Mouse (Mus musculus) embryonic facial prominence, embryonic 14.5 days (tissue): ENCODE measurements around the gene Togaram1. TPM values are rescaled to one million over a fixed set of nuclear protein-coding genes. Genes with fewer than 3 reads are reported as not detected.

ENCODE experiments used
- ATAC-seq: fragments of 200-750 bp; cut with Nextera tagmentation; 2 replicates; pipeline ENCODE4 v1.8.0; 2017; ENCODE audit warnings: low read depth, moderate number of reproducible peaks, moderate TSS enrichment
- DNase-seq: peaks from one replicate; pipeline ENCODE4 v3.0.0-alpha.2; 2015; ENCODE audit warnings: low spot score
- H3K27ac ChIP-seq: fragments of 300-500 bp; sonication (generic); replicated peaks from 2 replicates; pipeline ENCODE4 v1.5.1; 2014; ENCODE audit warnings: low read depth, mild to moderate bottlenecking, low read length, moderate library complexity
- H3K27me3 ChIP-seq: fragments of 300-500 bp; sonication (generic); replicated peaks from 2 replicates; pipeline ENCODE4 v1.6.1; 2014; ENCODE audit warnings: low read length; ENCODE audit not compliant: control insufficient read depth, insufficient read depth
- H3K36me3 ChIP-seq: fragments of 300-500 bp; sonication (generic); 2 replicates; pipeline ENCODE4 v1.6.1; 2014; ENCODE audit warnings: low read length, mixed read lengths; ENCODE audit not compliant: control insufficient read depth, insufficient read depth
- H3K4me1 ChIP-seq: fragments of 300-500 bp; sonication (generic); 2 replicates; pipeline ENCODE4 v1.6.1; 2014; ENCODE audit warnings: antibody characterized with exemption, low read length; ENCODE audit not compliant: control insufficient read depth, insufficient read depth
- H3K4me2 ChIP-seq: fragments of 300-500 bp; sonication (generic); 2 replicates; pipeline ENCODE4 v1.6.1; 2014; ENCODE audit warnings: low read depth, mild to moderate bottlenecking, low read length, moderate library complexity, mixed read lengths
- H3K4me3 ChIP-seq: fragments of 300-500 bp; sonication (generic); 2 replicates; pipeline ENCODE4 v1.5.1; 2014; ENCODE audit warnings: low read depth, mild to moderate bottlenecking, low read length
- H3K9ac ChIP-seq: fragments of 300-500 bp; sonication (generic); 2 replicates; pipeline ENCODE4 v1.6.1; 2014; ENCODE audit warnings: low read depth, mild to moderate bottlenecking, low read length, moderate library complexity, mixed read lengths
- H3K9me3 ChIP-seq: fragments of 300-500 bp; sonication (generic); 2 replicates; pipeline ENCODE4 v1.6.1; 2016; ENCODE audit warnings: low read length; ENCODE audit not compliant: control insufficient read depth
- WGBS: fragments of 180-500 bp; shearing (Covaris S2); extraction: QIAGEN DNeasy Blood & Tissue Kit; methylation state at CpG from one replicate; pipeline ENCODE4 v1.1.7; 2014; 5-methylcytosine and 5-hydroxymethylcytosine counted together
- polyA plus RNA-seq: library from polyadenylated mRNA; unstranded; fragments of >200 nt; fragmentation: Nextera tagmentation; extraction: Ambion mirVana; gene quantifications from 2 replicates; pipeline ENCODE4 v1.2.1, GENCODE M21; 2014

Togaram1 gene
- polyA plus RNA-seq, 1 experiment from 2014 or later: 28.6 TPM

DNA sequence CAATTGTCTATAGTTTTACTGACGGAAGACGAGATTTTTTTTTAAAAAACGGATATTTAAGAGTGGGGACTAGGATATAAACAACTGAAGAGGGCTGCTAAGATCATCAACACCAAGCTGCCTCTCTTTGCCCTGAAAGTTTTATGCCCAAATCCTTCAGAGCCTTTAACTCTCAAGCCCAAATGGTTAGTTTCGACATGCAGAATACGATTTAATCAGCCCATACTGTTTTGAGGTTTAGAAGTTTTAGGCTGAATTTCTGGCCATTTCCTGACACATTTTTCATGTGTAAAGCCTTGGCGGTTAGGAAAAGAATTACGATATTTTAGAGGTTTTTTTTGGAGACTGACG lies 70.2 kb downstream of the Togaram1 start:
- Histone ChIP-seq H3K27me3 (no peaks in the 10 kb centered on the region), H3K4me2 (peak overlapping the region; percentile 55), H3K9me3 (no peaks in the 10 kb centered on the region), H3K9ac (peak overlapping the region; percentile 95), H3K4me3 (peak overlapping the region; percentile 96), H3K4me1 (peaks cover 18% of the 10 kb centered on the region), H3K27ac (no peak overlapping the region; the same call in 1 of the 2 replicates), H3K36me3 (no peaks in the 10 kb centered on the region)
- WGBS: 48% methylated on average over 8 of the region's 8 CpGs
- DNase-seq (no peak), ATAC-seq (no peak)

- H3K4me3 ChIP-seq: peak within 1 kb of the TSS; percentile 96
- H3K9ac ChIP-seq: peak within 1 kb of the TSS; percentile 95
- no peaks in the 10 kb centered on the region for H3K27me3 ChIP-seq
- ATAC-seq (peak; percentile 96), DNase-seq (peak; percentile 94)
- H3K27ac ChIP-seq: peak within 1 kb of the TSS; percentile 91
- no peaks in the 10 kb centered on the region for H3K36me3 ChIP-seq
- no peaks in the 10 kb centered on the region for H3K9me3 ChIP-seq
- peaks cover 18% of the 10 kb centered on the region for H3K4me1 ChIP-seq
- peak within 1 kb of the TSS; percentile 55 for H3K4me2 ChIP-seq
- WGBS: under 1% methylated on average over 41 of the region's 65 CpGs
Observed at GRCm38 (mm10) chr12:65036190-65036870, 70.7 kb downstream of the Togaram1 start, which contains the start of gene Prpf39. Gene Prpf39, plus strand, starts transcription at chr12:65036333.

DNA sequence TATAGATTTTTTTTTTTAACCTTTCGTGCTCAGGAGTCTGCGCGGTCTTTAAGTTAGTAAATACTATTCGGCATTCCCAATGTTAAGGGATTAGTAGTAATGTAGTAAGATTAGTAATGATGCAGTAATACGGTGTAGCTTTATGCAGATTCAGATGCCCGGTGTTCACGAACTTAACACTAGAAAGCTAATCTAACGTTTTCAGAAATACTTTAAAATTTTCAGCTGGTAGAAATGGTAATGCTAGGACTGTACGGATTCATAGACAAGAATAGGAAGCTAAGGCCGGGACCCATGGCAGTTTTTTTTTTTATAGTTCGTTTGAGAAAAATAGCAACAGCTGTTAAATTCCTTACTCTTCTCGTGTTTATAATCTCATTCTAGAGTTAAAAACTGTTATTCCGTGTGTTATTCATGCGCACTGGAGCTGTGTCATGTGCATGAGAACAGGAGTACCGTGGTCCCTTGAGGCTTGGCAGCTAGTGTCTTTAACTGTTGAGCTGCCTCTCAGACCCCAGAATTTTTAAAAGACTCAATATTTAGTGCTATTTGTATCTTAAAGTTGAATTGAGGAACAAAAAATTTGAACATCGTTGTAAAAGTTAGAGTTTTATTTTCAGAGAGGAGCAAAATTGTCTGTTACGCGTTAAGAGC lies 71.4 kb downstream of the Togaram1 start:
- DNase-seq: peak; percentile 51
- Histone ChIP-seq H3K36me3 (peaks cover 3% of the 10 kb centered on the region; the same call in 1 of the 2 replicates), H3K4me2 (peak overlapping the region; percentile 55), H3K27ac (no peak overlapping the region), H3K27me3 (no peaks in the 10 kb centered on the region), H3K4me3 (peak overlapping the region; percentile 96), H3K9me3 (no peaks in the 10 kb centered on the region), H3K9ac (peak overlapping the region; percentile 95), H3K4me1 (peaks cover 18% of the 10 kb centered on the region)
- 15% methylated on average over 18 of the region's 18 CpGs for WGBS
- ATAC-seq: no peak

DNA sequence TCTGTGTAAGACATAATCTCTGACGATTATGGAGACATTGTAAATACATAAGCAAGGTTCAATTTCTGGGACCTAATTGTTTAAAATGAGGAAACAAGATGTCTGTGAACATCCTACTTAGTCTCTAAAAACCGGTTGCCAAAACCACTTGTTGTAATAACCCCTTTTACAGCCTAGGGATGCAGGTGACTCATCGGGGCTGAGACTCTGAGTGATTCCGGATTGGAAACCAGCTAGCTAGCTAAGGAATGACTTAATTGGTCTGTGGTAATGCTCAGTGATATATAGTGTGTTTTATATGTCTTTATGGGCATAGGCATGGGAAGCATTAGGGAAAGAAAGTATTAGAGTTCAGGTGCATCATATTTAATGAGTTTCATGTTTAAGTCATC lies 71.9 kb downstream of the Togaram1 start:
- Histone ChIP-seq H3K4me2 (peak overlapping the region; percentile 55), H3K9me3 (no peaks in the 10 kb centered on the region), H3K4me3 (peak overlapping the region; percentile 96), H3K9ac (peak overlapping the region; percentile 95), H3K27ac (no peak overlapping the region), H3K4me1 (peaks cover 18% of the 10 kb centered on the region), H3K36me3 (peaks cover 8% of the 10 kb centered on the region; the same call in 1 of the 2 replicates), H3K27me3 (no peaks in the 10 kb centered on the region)
- WGBS: 25% methylated on average over 4 of the region's 4 CpGs
- DNase-seq (peak; percentile 48), ATAC-seq (no peak)

DNA sequence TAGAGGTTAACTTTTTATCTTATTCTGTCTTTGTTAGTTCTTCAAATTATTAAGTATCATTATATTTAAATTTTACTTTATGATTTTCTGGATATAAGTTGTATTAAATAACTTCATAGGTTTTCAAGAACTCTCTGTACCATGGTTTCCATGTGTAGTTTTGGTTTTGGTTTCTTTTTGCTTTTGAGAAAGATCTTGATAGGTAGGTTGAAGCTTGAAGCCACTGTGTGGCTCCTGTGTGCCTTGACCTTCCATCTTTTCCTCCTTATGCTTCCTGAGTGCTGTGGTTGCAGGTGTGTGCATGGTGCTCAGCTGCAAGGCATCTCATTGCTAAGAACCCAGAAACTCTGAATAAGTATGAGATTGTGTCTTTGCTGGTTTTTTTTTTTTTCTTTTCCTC lies 83.2 kb downstream of the Togaram1 start:
- no peaks in the 10 kb centered on the region for H3K27me3 ChIP-seq
- no peak overlapping the region for H3K27ac ChIP-seq
- H3K36me3 ChIP-seq: peaks cover 56% of the 10 kb centered on the region
- H3K4me3 ChIP-seq: no peak overlapping the region
- no peak overlapping the region for H3K4me2 ChIP-seq
- ATAC-seq (no peak), DNase-seq (no peak)
- no peaks in the 10 kb centered on the region for H3K9me3 ChIP-seq
- no peak overlapping the region for H3K9ac ChIP-seq
- H3K4me1 ChIP-seq: no peaks in the 10 kb centered on the region

GRCm38 (mm10) chr12:65058203-65058602 lies 92.6 kb downstream of the Togaram1 start:
- no peak overlapping the region for H3K4me2 ChIP-seq
- no peak overlapping the region for H3K9ac ChIP-seq
- H3K4me3 ChIP-seq: no peak overlapping the region
- WGBS: 72% methylated on average over 2 of the region's 2 CpGs
- H3K27ac ChIP-seq: no peak overlapping the region
- no peaks in the 10 kb centered on the region for H3K27me3 ChIP-seq
- ATAC-seq (no peak), DNase-seq (no peak)
- peaks cover 75% of the 10 kb centered on the region for H3K36me3 ChIP-seq
- H3K9me3 ChIP-seq: no peaks in the 10 kb centered on the region
- H3K4me1 ChIP-seq: no peaks in the 10 kb centered on the region

DNA sequence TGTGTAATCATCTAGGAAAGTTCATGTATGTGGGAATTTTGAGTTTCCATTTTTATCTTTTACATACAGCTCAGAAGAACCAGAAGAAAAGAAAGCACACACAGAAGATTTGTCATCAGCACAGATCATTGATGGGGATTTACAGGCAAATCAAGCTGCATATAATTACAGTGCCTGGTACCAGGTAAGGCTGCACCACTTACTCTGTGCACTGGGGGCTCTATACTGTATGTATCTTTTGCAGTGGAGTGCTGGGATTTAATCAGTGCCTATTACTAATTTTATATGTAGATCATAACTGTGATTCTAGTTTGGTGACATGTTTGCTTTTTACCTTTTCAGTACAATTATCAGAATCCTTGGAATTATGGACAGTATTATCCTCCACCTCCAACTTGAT lies 95.5 kb downstream of the Togaram1 start:
- DNase-seq (no peak), ATAC-seq (no peak)
- Histone ChIP-seq H3K27ac (no peak overlapping the region), H3K4me3 (no peak overlapping the region), H3K36me3 (peaks cover 72% of the 10 kb centered on the region), H3K9me3 (no peaks in the 10 kb centered on the region), H3K4me2 (no peak overlapping the region), H3K4me1 (no peaks in the 10 kb centered on the region), H3K9ac (no peak overlapping the region), H3K27me3 (no peaks in the 10 kb centered on the region)

DNA sequence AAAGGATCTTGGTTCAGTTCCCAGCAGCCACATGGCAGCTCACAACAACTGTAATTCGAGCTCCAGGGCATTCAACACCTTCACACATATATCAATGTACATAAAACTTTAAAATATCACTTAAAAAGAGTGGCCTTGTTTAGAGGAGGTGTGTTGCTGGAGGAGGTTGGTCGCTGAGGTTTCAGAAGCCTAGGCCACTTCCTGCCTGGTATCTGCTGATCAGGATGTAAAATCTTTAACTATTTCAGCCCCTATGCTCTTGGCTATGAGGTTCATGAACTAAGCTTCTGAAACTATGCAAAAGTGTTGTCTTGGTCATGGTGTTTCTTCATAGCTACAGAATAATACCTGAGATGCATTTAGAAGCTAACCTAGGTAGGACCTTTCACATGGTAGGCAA lies 99.6 kb downstream of the Togaram1 start:
- Histone ChIP-seq H3K4me1 (no peaks in the 10 kb centered on the region), H3K36me3 (peaks cover 76% of the 10 kb centered on the region), H3K4me2 (no peak overlapping the region), H3K9me3 (no peaks in the 10 kb centered on the region), H3K27ac (no peak overlapping the region), H3K27me3 (no peaks in the 10 kb centered on the region), H3K4me3 (no peak overlapping the region), H3K9ac (no peak overlapping the region)
- ATAC-seq (no peak), DNase-seq (no peak)
- 63% methylated on average over 2 of the region's 2 CpGs for WGBS

DNA sequence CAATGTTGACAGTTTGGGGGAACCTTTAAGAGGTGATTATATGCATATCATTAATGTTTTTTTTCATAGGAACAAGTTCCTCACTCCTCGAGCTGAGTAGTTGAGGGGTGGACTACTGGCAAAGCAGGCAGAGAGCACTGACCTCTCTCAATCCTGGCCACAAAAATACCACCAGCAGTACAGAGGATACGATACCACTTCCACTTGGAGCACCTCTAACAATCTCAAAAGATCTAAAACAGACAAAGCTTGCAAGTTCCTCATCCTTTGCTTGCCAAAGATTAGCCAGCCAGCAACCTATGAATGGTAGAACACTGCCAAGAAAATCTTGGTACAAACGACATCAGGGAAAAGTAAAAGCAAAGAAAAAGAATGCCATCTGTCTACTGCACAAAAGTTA lies 100.6 kb downstream of the Togaram1 start:
- DNase-seq (no peak), ATAC-seq (no peak)
- no peak overlapping the region for H3K4me2 ChIP-seq
- 68% methylated on average over 3 of the region's 3 CpGs for WGBS
- no peaks in the 10 kb centered on the region for H3K4me1 ChIP-seq
- no peaks in the 10 kb centered on the region for H3K27me3 ChIP-seq
- H3K27ac ChIP-seq: no peak overlapping the region
- no peak overlapping the region for H3K9ac ChIP-seq
- no peaks in the 10 kb centered on the region for H3K9me3 ChIP-seq
- H3K36me3 ChIP-seq: peaks cover 67% of the 10 kb centered on the region
- no peak overlapping the region for H3K4me3 ChIP-seq
